Comparison of ENCODE assay signal across 8 mouse cellular contexts in the genomic region with DNA sequence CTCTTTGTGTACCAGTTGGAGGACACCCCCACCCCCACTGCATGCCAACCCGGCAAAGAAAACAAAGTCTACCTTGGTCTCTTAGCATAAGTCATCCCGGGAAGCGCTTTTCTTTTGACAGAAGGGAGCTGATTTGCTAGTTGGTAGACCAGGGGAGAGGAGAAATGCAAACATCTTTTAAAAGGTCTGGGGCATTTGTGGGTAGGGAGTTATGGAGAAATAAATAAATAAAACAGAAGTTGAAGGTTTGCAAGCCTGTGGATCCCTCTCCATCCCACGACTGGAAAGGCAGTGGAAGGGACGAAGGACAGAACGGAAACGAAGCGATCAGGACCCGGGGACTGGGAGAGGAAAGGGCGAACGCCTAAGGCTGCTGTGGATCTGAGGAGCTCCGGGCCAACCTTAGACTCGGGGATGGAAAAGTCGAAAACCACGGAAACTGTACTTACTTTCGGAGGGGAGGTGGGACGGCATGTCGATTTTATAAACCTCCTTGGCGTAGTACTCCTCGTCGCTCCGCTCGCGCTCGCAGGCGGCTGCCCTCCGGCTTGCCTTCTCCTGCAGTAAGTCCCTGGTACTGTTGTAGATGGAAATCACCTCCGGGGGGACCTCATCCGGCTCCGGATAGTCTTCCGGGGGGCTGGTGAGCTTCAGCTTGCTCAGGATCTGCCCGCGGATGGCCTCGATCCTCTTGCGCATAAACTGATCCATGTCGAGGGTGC. TPM values are rescaled to one million over a fixed set of nuclear protein-coding genes. Genes with fewer than 3 reads are reported as not detected.
A peak's percentile ranks its signal among the peaks of the same experiment; 100 is the strongest.
DNase-seq lines count a peak whose midpoint lies in the region; ATAC-seq and TF ChIP-seq lines count a peak whose summit lies in the region.

No protein-coding gene starts in this region.

- H3K36me3 ChIP-seq in ES-E14 (ENCODE audit: control insufficient read depth, insufficient read depth, low read length, poor library complexity, severe bottlenecking) (no peaks in the 10 kb centered on the region), myocyte (ENCODE audit: control insufficient read depth, insufficient read depth) (no peaks in the 10 kb centered on the region)
- peaks cover 2% of the 10 kb centered on the region; the same call in 1 of the 2 replicates for H3K36me3 ChIP-seq in embryonic facial prominence, embryonic 14.5 days (ENCODE audit: control insufficient read depth, insufficient read depth, low read length)
- no peaks in the 10 kb centered on the region for H3K36me3 ChIP-seq in heart, postnatal 0 days (replicated peaks; ENCODE audit: control insufficient read depth, insufficient read depth, low read length)
- no peaks in the 10 kb centered on the region for H3K36me3 ChIP-seq in limb, embryonic 11.5 days (ENCODE audit: control insufficient read depth, insufficient read depth, low read length)

- peak; percentile 21 to 44 for DNase-seq in layer of hippocampus, adult 18-20 months (ENCODE audit: low spot score in 2 of 2)
- no peak for DNase-seq in layer of hippocampus, adult 11-12 months (ENCODE audit: low spot score)
- no peak for DNase-seq in ES-E14 (ENCODE audit: low read depth, low spot score)
- peak; percentile 50 for DNase-seq in embryonic facial prominence, embryonic 14.5 days (ENCODE audit: low spot score)
- peak; percentile 25 for DNase-seq in heart, postnatal 0 days (ENCODE audit: low spot score)
- peak; percentile 71 for DNase-seq in limb, embryonic 11.5 days (ENCODE audit: low spot score)
- DNase-seq in thymus, postnatal 14 days = no peak

- ATAC-seq in embryonic facial prominence, embryonic 14.5 days (ENCODE audit: low read depth) = no peak
- no peak for ATAC-seq in heart, postnatal 0 days (ENCODE audit: insufficient read depth, low read depth)
- ATAC-seq in limb, embryonic 11.5 days (ENCODE audit: insufficient number of reproducible peaks, low FRiP score, low TSS enrichment, low read depth) = no peak

- H3K9me3 ChIP-seq in ES-E14 (ENCODE audit: control insufficient read depth, insufficient read depth, low read depth, low read length) = no peaks in the 10 kb centered on the region
- no peaks in the 10 kb centered on the region for H3K9me3 ChIP-seq in embryonic facial prominence, embryonic 14.5 days (ENCODE audit: control insufficient read depth, low read length)
- no peaks in the 10 kb centered on the region for H3K9me3 ChIP-seq in heart, postnatal 0 days (replicated peaks; ENCODE audit: control insufficient read depth, low read length)
- H3K9me3 ChIP-seq in limb, embryonic 11.5 days (ENCODE audit: control insufficient read depth, low read length) = no peaks in the 10 kb centered on the region

- TF ChIP-seq CTCF in heart, postnatal 0 days (IDR thresholded peaks at IDR 0.05; ENCODE audit: low read depth) = no peak

- H3K4me1 ChIP-seq in ES-E14 (ENCODE audit: control insufficient read depth in 2 of 2, insufficient read depth in 2 of 2, low read length in 2 of 2, poor library complexity in 1 of 2) = peaks cover 0 to 2% of the 10 kb centered on the region in 2 experiments; a peak in 1 of 4 replicates
- H3K4me1 ChIP-seq in embryonic facial prominence, embryonic 14.5 days (ENCODE audit: control insufficient read depth, insufficient read depth, low read length) = peaks cover 13% of the 10 kb centered on the region
- H3K4me1 ChIP-seq in heart, postnatal 0 days (ENCODE audit: control insufficient read depth, insufficient read depth) = peaks cover 4% of the 10 kb centered on the region
- peaks cover 5% of the 10 kb centered on the region; the same call in 1 of the 2 replicates for H3K4me1 ChIP-seq in limb, embryonic 11.5 days (ENCODE audit: control insufficient read depth, insufficient read depth, low read length)

- peak overlapping the region; percentile 6 to 73 for H3K4me3 ChIP-seq in ES-E14 (ENCODE audit: insufficient read depth in 1 of 2, low read depth in 1 of 2, low read length in 2 of 2, poor library complexity in 1 of 2, severe bottlenecking in 1 of 2)
- H3K4me3 ChIP-seq in embryonic facial prominence, embryonic 14.5 days (ENCODE audit: low read depth, low read length) = peak overlapping the region; percentile 58
- H3K4me3 ChIP-seq in heart, postnatal 0 days (ENCODE audit: low read depth, low read length) = peak overlapping the region; percentile 89
- peak overlapping the region; percentile 58 for H3K4me3 ChIP-seq in limb, embryonic 11.5 days (ENCODE audit: low read depth, low read length)
- peak overlapping the region; percentile 96 for H3K4me3 ChIP-seq in myocyte

- peak overlapping the region; percentile 37; the same call in 1 of the 2 replicates for H3K9ac ChIP-seq in ES-E14 (ENCODE audit: insufficient read depth, low read depth, low read length, poor library complexity, severe bottlenecking)
- H3K9ac ChIP-seq in embryonic facial prominence, embryonic 14.5 days (ENCODE audit: low read depth, low read length) = peak overlapping the region; percentile 92
- peak overlapping the region; percentile 81 for H3K9ac ChIP-seq in heart, postnatal 0 days (replicated peaks; ENCODE audit: low read depth, low read length)
- H3K9ac ChIP-seq in limb, embryonic 11.5 days (ENCODE audit: low read length) = peak overlapping the region; percentile 88

- peaks cover 36% of the 10 kb centered on the region for H3K79me2 ChIP-seq in myocyte (ENCODE audit: control insufficient read depth, insufficient read depth)

- no peak overlapping the region for H3K27ac ChIP-seq in ES-E14 (ENCODE audit: insufficient read depth, low read depth, low read length, poor library complexity, severe bottlenecking)
- peak overlapping the region; percentile 92 for H3K27ac ChIP-seq in embryonic facial prominence, embryonic 14.5 days (replicated peaks; ENCODE audit: low read depth, low read length)
- peak overlapping the region; percentile 78 for H3K27ac ChIP-seq in heart, postnatal 0 days (ENCODE audit: low read depth)
- peak overlapping the region; percentile 67; the same call in 1 of the 2 replicates for H3K27ac ChIP-seq in limb, embryonic 11.5 days (replicated peaks; ENCODE audit: low read depth, low read length)

- no peaks in the 10 kb centered on the region for H3K27me3 ChIP-seq in embryonic facial prominence, embryonic 14.5 days (replicated peaks; ENCODE audit: control insufficient read depth, insufficient read depth, low read length)
- no peaks in the 10 kb centered on the region for H3K27me3 ChIP-seq in heart, postnatal 0 days (ENCODE audit: control insufficient read depth, insufficient read depth, low read length)
- H3K27me3 ChIP-seq in limb, embryonic 11.5 days (ENCODE audit: control insufficient read depth, insufficient read depth, low read length) = no peaks in the 10 kb centered on the region
- no peaks in the 10 kb centered on the region for H3K27me3 ChIP-seq in myocyte (ENCODE audit: control insufficient read depth, insufficient read depth, insufficient read length)

- peak overlapping the region; percentile 11 for H3ac ChIP-seq in myocyte (ENCODE audit: control insufficient read depth, insufficient read length)

- TF ChIP-seq EP300 in heart, postnatal 0 days (IDR thresholded peaks at IDR 0.05; ENCODE audit: low read depth) = no peak

- H3K4me2 ChIP-seq in embryonic facial prominence, embryonic 14.5 days (ENCODE audit: low read depth, low read length) = peak overlapping the region; percentile 87
- H3K4me2 ChIP-seq in heart, postnatal 0 days (ENCODE audit: low read depth, low read length) = peak overlapping the region; percentile 86
- H3K4me2 ChIP-seq in limb, embryonic 11.5 days (ENCODE audit: low read depth, severe bottlenecking) = peak overlapping the region; percentile 51
- H3K4me2 ChIP-seq in myocyte (ENCODE audit: low read depth) = peak overlapping the region; percentile 92

- TF ChIP-seq POLR2A in myocyte (IDR thresholded peaks at IDR 0.05; ENCODE audit: insufficient read length, low read depth) = no peak

- in situ Hi-C loops in ES-E14 (cut with MboI; ENCODE audit: low sequenced_read_pairs in 2 of 2, unreplicated experiment in 2 of 2) = loop anchor here (25.0 kb wide), 3 partner anchors 242 to 1167 kb away; no protein-coding TSS in a partner anchor

- under 1% methylated on average over 34 of the region's 36 CpGs for WGBS in embryonic facial prominence, embryonic 14.5 days
- 0% methylated on average over 36 of the region's 36 CpGs for WGBS in heart, postnatal 0 days
- WGBS in limb, embryonic 11.5 days = under 1% methylated on average over 36 of the region's 36 CpGs

TF ChIP-seq in ES-E14, 5 proteins besides CTCF, POLR2A, EP300 and RAD21:
- TF ChIP-seq MAFK (IDR thresholded peaks at IDR 0.05; ENCODE audit: insufficient read depth, low read depth, low read length) (no peak), HCFC1 (IDR thresholded peaks at IDR 0.05; ENCODE audit: borderline replicate concordance, insufficient read depth, low read length) (no peak), ZNF384 (IDR thresholded peaks at IDR 0.05; ENCODE audit: low read depth, low read length) (no peak), ZC3H11A (IDR thresholded peaks at IDR 0.05; ENCODE audit: borderline replicate concordance, low read depth, low read length) (no peak), CHD2 (IDR thresholded peaks at IDR 0.05; ENCODE audit: low read depth, low read length) (no peak)

TF ChIP-seq in myocyte, 11 proteins besides CTCF, POLR2A, EP300 and RAD21:
- TF ChIP-seq REST (IDR thresholded peaks at IDR 0.05; ENCODE audit: insufficient read depth, insufficient read length) (no peak), POLR2AphosphoS2 (IDR thresholded peaks at IDR 0.05; ENCODE audit: insufficient read length, low read depth) (peak; percentile 45)

RNA-seq across cellular contexts. Expression of a gene that starts 1.6 kb away (rescaled TPM):
- total RNA-seq in layer of hippocampus, adult 18-20 months (2021) = 10 to 100 TPM; 25.9 to 26.9 TPM
- 5.9 and 10.4 TPM in 2 replicates for total RNA-seq in ES-E14 (2012; rRNA removed)
- 47.8 and 67.6 TPM in 2 replicates for polyA plus RNA-seq in embryonic facial prominence, embryonic 14.5 days (2014; fragmentation: Nextera tagmentation; extraction: Ambion mirVana)
- total RNA-seq in heart, postnatal 0 days (2014; rRNA removed; ENCODE audit: low replicate concordance) = 14.8 and 17.7 TPM in 2 replicates
- 19.9 and 21.0 TPM in 2 replicates for polyA plus RNA-seq in heart, postnatal 0 days (2015; fragmentation: Nextera tagmentation; extraction: Ambion mirVana)
- polyA plus RNA-seq in limb, embryonic 11.5 days (2014; fragmentation: Nextera tagmentation; extraction: Ambion mirVana) = 45.0 and 52.1 TPM in 2 replicates
- polyA plus RNA-seq in myocyte (2012; fragmentation: generic; extraction: Trizol) = 9.3 TPM

RNA-seq across cellular contexts. Expression of a gene that starts 45.0 kb away (rescaled TPM):
- total RNA-seq in layer of hippocampus, adult 18-20 months (2021) = 10 to 100 TPM; 15.1 to 16.2 TPM
- 67.3 and 93.6 TPM in 2 replicates for total RNA-seq in ES-E14 (2012; rRNA removed)
- 59.7 and 61.5 TPM in 2 replicates for polyA plus RNA-seq in embryonic facial prominence, embryonic 14.5 days (2014; fragmentation: Nextera tagmentation; extraction: Ambion mirVana)
- total RNA-seq in heart, postnatal 0 days (2014; rRNA removed; ENCODE audit: low replicate concordance) = 1.6 and 4.7 TPM in 2 replicates
- 19.2 and 21.8 TPM in 2 replicates for polyA plus RNA-seq in heart, postnatal 0 days (2015; fragmentation: Nextera tagmentation; extraction: Ambion mirVana)
- polyA plus RNA-seq in limb, embryonic 11.5 days (2014; fragmentation: Nextera tagmentation; extraction: Ambion mirVana) = 89.0 and 94.1 TPM in 2 replicates
- 19.9 TPM for polyA plus RNA-seq in myocyte (2012; fragmentation: generic; extraction: Trizol)

Comparison
In these comparisons a context has a peak if more than half of its experiments do, and no peak if none do; other contexts are left out.
1. DNase-seq: peak in layer of hippocampus, adult 18-20 months (2 of 2), embryonic facial prominence, embryonic 14.5 days (single experiment), heart, postnatal 0 days (single experiment) and limb, embryonic 11.5 days (single experiment); none in layer of hippocampus, adult 11-12 months (single experiment), ES-E14 (single experiment) and thymus, postnatal 14 days (single experiment).
2. H3K4me3 ChIP-seq: peak in every context shown above with its lines; median percentile 96 in myocyte; 89 in heart, postnatal 0 days; 58 in embryonic facial prominence, embryonic 14.5 days; 58 in limb, embryonic 11.5 days; 40 in ES-E14.
3. H3K9ac ChIP-seq: peak in every context shown above with its lines; median percentile 92 in embryonic facial prominence, embryonic 14.5 days; 88 in limb, embryonic 11.5 days; 81 in heart, postnatal 0 days; 37 in ES-E14.
4. Peak in every context shown above with its lines, with median percentiles within 50 percentile points of each other: H3K4me2 ChIP-seq.